Mouse (Mus musculus): Measurements from ENCODE around the gene Lig4.

- no peak for TF ChIP-seq CTCF (IDR thresholded peaks at IDR 0.05; ENCODE audit: low read depth, low read length)
- TF ChIP-seq POLR2A (IDR thresholded peaks at IDR 0.05; ENCODE audit: extremely low read depth, insufficient read depth, low read length) = no peak
Observed at GRCm38 (mm10) chr8:9929746-9930445, 47.6 kb downstream of the Lig4 start.

Data from liver, adult 2 months (tissue).